In genomic region chr5:96940170-96941086, GRCm38 (mm10) we compare ENCODE assay signal across 9 mouse cellular contexts. TPM values are rescaled to one million over a fixed set of nuclear protein-coding genes. Genes with fewer than 3 reads are reported as not detected.
DNase-seq lines count a peak whose midpoint lies in the region; ATAC-seq lines count a peak whose summit lies in the region.
"Had no signal": no experiment of that assay in that cellular context is flagged by ENCODE, and none has a peak within 500 bp of the region (broad histone marks: within the 10 kb centered on the region; RNA-seq: fewer than 3 reads in every experiment).

No protein-coding gene starts in this region.

- H3K36me3 ChIP-seq in hindbrain, embryonic 11.5 days (ENCODE audit: control insufficient read depth, insufficient read depth, low read length), result no peaks in the 10 kb centered on the region
- no peaks in the 10 kb centered on the region for H3K36me3 ChIP-seq in hindbrain, embryonic 10.5 days
- no peaks in the 10 kb centered on the region for H3K36me3 ChIP-seq in liver, embryonic 11.5 days (ENCODE audit: control insufficient read depth, insufficient read depth, low read length)

- H3K4me1 ChIP-seq in hindbrain, embryonic 11.5 days (replicated peaks; ENCODE audit: control insufficient read depth, insufficient read depth, low read length), result no peaks in the 10 kb centered on the region
- H3K4me1 ChIP-seq in hindbrain, embryonic 10.5 days (replicated peaks), result peaks cover 18% of the 10 kb centered on the region
- H3K4me1 ChIP-seq in liver, embryonic 11.5 days (replicated peaks; ENCODE audit: control insufficient read depth, insufficient read depth, low read length), result peaks cover 34% of the 10 kb centered on the region

- peak; percentile 36; the same call in 1 of the 2 replicates for ATAC-seq in hindbrain, embryonic 11.5 days (ENCODE audit: low FRiP score)
- ATAC-seq in liver, embryonic 11.5 days (replicated peaks; ENCODE audit: low FRiP score), result no peak

- H3K27me3 ChIP-seq in hindbrain, embryonic 11.5 days (ENCODE audit: control insufficient read depth, insufficient read depth, low read length), result no peaks in the 10 kb centered on the region
- H3K27me3 ChIP-seq in hindbrain, embryonic 10.5 days (ENCODE audit: insufficient read depth, poor library complexity, severe bottlenecking), result no peaks in the 10 kb centered on the region
- no peaks in the 10 kb centered on the region for H3K27me3 ChIP-seq in liver, embryonic 11.5 days (replicated peaks; ENCODE audit: control insufficient read depth, insufficient read depth, low read length)

- H3K9me3 ChIP-seq in hindbrain, embryonic 11.5 days (ENCODE audit: control insufficient read depth, low read length), result no peaks in the 10 kb centered on the region
- no peaks in the 10 kb centered on the region for H3K9me3 ChIP-seq in hindbrain, embryonic 10.5 days
- no peaks in the 10 kb centered on the region for H3K9me3 ChIP-seq in liver, embryonic 11.5 days (ENCODE audit: control insufficient read depth, low read length)

- no peak for DNase-seq in hindbrain, embryonic 11.5 days (ENCODE audit: low spot score)
- no peak for DNase-seq in hindbrain, embryonic 10.5 days (ENCODE audit: low spot score)
- peak; percentile 43 for DNase-seq in adipocyte (ENCODE audit: low spot score)
- DNase-seq in heart, postnatal 4 days, result peak; percentile 81
- no peak for DNase-seq in liver, embryonic 11.5 days (ENCODE audit: low spot score)
- DNase-seq in layer of hippocampus, postnatal 25 days (ENCODE audit: extremely low spot score in 1 of 2, low spot score in 1 of 2), result no peak
- DNase-seq in layer of hippocampus, adult 9-11 months, result no peak
- no peak for DNase-seq in cerebellum, adult 11-12 months
- DNase-seq: cerebellum, adult 8-10 months had no signal

- no peak overlapping the region for H3K4me3 ChIP-seq in hindbrain, embryonic 11.5 days (ENCODE audit: low read depth, low read length)
- H3K4me3 ChIP-seq in hindbrain, embryonic 10.5 days, result no peak overlapping the region
- no peak overlapping the region for H3K4me3 ChIP-seq in liver, embryonic 11.5 days (ENCODE audit: low read depth, low read length)

- no peak overlapping the region for H3K27ac ChIP-seq in hindbrain, embryonic 11.5 days (ENCODE audit: low read depth, low read length)
- H3K27ac ChIP-seq in hindbrain, embryonic 10.5 days, result no peak overlapping the region
- H3K27ac ChIP-seq in liver, embryonic 11.5 days (ENCODE audit: low read depth, low read length), result no peak overlapping the region; the same call in 1 of the 2 replicates

- no peak overlapping the region for H3K4me2 ChIP-seq in hindbrain, embryonic 11.5 days (replicated peaks; ENCODE audit: low read depth, low read length)
- 0 out of 2 replicates have a peak overlapping the region, but pooled peaks have one; percentile 8 for H3K4me2 ChIP-seq in liver, embryonic 11.5 days

- 79% methylated on average over 12 of the region's 12 CpGs for WGBS in hindbrain, embryonic 11.5 days
- WGBS in hindbrain, embryonic 10.5 days, result 85% methylated on average over 12 of the region's 12 CpGs
- 75% methylated on average over 12 of the region's 12 CpGs for WGBS in liver, embryonic 11.5 days

- H3K9ac ChIP-seq in hindbrain, embryonic 11.5 days (ENCODE audit: low read depth, low read length), result no peak overlapping the region
- no peak overlapping the region for H3K9ac ChIP-seq in liver, embryonic 11.5 days (ENCODE audit: low read depth, low read length)

RNA-seq across cellular contexts. Expression of gene Bmp2k, which starts 57.1 kb away (rescaled TPM):
- 11.1 and 13.7 TPM in 2 replicates for polyA plus RNA-seq in hindbrain, embryonic 11.5 days (2014; fragmentation: Nextera tagmentation; extraction: Ambion mirVana)
- polyA plus RNA-seq in hindbrain, embryonic 10.5 days (2016; fragmentation: Nextera tagmentation; extraction: Ambion mirVana), result 10.1 and 10.2 TPM in 2 replicates
- total RNA-seq in heart, postnatal 4 days (2021), result 10 to 100 TPM; 18.9 TPM
- 31.1 and 34.5 TPM in 2 replicates for polyA plus RNA-seq in liver, embryonic 11.5 days (2014; fragmentation: Nextera tagmentation; extraction: Ambion mirVana)
- 10 to 100 TPM; 13.1 TPM for total RNA-seq in layer of hippocampus, postnatal 25 days (2021)

Comparison
In these comparisons a context has a peak if more than half of its experiments do, and no peak if none do; other contexts are left out.
1. DNase-seq: peak in adipocyte (single experiment) and heart, postnatal 4 days (single experiment); none in hindbrain, embryonic 11.5 days (single experiment), hindbrain, embryonic 10.5 days (single experiment), liver, embryonic 11.5 days (single experiment), layer of hippocampus, postnatal 25 days (0 of 2), layer of hippocampus, adult 9-11 months (single experiment) and cerebellum, adult 11-12 months (single experiment).